Mouse (Mus musculus) ES-Bruce4 (cell line): Measurements from ENCODE around the gene Nup210l.

Source experiments
- CTCF ChIP-seq: IDR thresholded peaks from one replicate; pipeline ENCODE4 v1.8.1; 2011; ENCODE audit warnings: low read depth, low read length
- POLR2A ChIP-seq: IDR thresholded peaks from one replicate; pipeline ENCODE4 v1.8.1; 2011; ENCODE audit warnings: low read length; ENCODE audit not compliant: insufficient read depth

DNA sequence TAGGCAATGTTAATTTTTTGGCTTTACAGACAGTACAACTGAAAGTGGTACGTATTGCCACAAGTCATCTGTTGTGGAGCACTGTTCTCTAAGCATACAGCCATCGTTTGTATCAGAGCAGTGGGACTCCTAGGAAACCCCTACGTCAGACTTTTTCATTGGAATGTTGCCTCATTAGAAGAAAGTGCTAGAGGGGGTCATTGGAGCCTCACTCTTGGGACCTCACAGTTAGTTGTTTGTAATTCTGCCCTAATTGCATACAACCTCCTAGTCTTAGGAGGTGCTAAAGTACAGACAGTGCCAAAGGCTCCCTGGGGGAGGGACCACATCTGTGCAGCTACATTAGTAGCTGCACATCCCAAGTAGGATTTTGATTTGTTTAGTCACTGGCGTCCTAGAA is 90.8 kb downstream of the Nup210l start:
- TF ChIP-seq CTCF (no peak), POLR2A (no peak)
